Mouse (Mus musculus) hematopoietic stem cell, adult 5-6 weeks (primary cell): ENCODE results near the gene Scn4a. TPM values are rescaled to one million over a fixed set of nuclear protein-coding genes. Genes with fewer than 3 reads are reported as not detected.

ENCODE experiments used
- ATAC-seq, 2 experiments: fragments of 125-278 bp in 1 of 2; replicated peaks in 1 of 2; 2 replicates each; pipeline ENCODE4 v1.8.0; 2016 to 2017; ENCODE audit warnings: inconsistent platforms in 2 of 2, mild to moderate bottlenecking in 2 of 2, moderate number of reproducible peaks in 2 of 2, low read depth in 1 of 2, moderate TSS enrichment in 1 of 2; ENCODE audit not compliant: low FRiP score in 2 of 2, poor library complexity in 2 of 2, severe bottlenecking in 2 of 2, insufficient read depth in 1 of 2, low TSS enrichment in 1 of 2
- total RNA-seq: library from RNA; stranded (forward); fragments of 172-1452, 232-1000 nt; gene quantifications from 2 replicates; pipeline ENCODE4 v1.2.3, GENCODE M21; 2017

Scn4a gene
- total RNA-seq, 1 experiment from 2014 or later: not detected

- ATAC-seq: peak; percentile 65 to 70; a peak in 3 of 4 replicates
These were observed 23.4 kb downstream of the Scn4a start for GRCm38 (mm10) chr11:106329682-106330081.

- no peak for ATAC-seq
These were observed 24.0 kb downstream of the Scn4a start for GRCm38 (mm10) chr11:106329128-106329527.

GRCm38 (mm10) chr11:106328521-106328920, 24.6 kb downstream of the Scn4a start:
- no peak for ATAC-seq

- ATAC-seq: no peak
These were observed 26.6 kb downstream of the Scn4a start for GRCm38 (mm10) chr11:106326475-106326874.

- peak; percentile 56 to 73; a peak in 3 of 4 replicates for ATAC-seq
These were observed 27.4 kb downstream of the Scn4a start for GRCm38 (mm10) chr11:106325566-106326206.

GRCm38 (mm10) chr11:106324858-106325257, 28.2 kb downstream of the Scn4a start:
- no peak for ATAC-seq

GRCm38 (mm10) chr11:106318406-106319366, 34.4 kb downstream of the Scn4a start:
- no peak for ATAC-seq

- no peak for ATAC-seq
These were observed 35.3 kb downstream of the Scn4a start for GRCm38 (mm10) chr11:106317801-106318200.

- no peak for ATAC-seq
These were observed 36.7 kb downstream of the Scn4a start for GRCm38 (mm10) chr11:106316416-106316815.

GRCm38 (mm10) chr11:106314333-106314812, 38.7 kb downstream of the Scn4a start, which contains the start of gene Cd79b:
Cd79b (minus strand) TSS chr11:106314762.
- 0 out of 4 replicates have a peak, but pooled peaks of 1 of the 2 experiments have one; percentile 37 for ATAC-seq

- ATAC-seq: peak; percentile 27 to 30; a peak in 1 of 4 replicates
These were observed 39.6 kb downstream of the Scn4a start for GRCm38 (mm10) chr11:106313533-106313932.

GRCm38 (mm10) chr11:106310123-106310522, 43.0 kb downstream of the Scn4a start:
- ATAC-seq: no peak

GRCm38 (mm10) chr11:106308162-106308561, 44.9 kb downstream of the Scn4a start:
- ATAC-seq: no peak

GRCm38 (mm10) chr11:106307432-106307831, 45.7 kb downstream of the Scn4a start:
- ATAC-seq: no peak

GRCm38 (mm10) chr11:106306758-106307157, 46.3 kb downstream of the Scn4a start:
- ATAC-seq: no peak

GRCm38 (mm10) chr11:106306065-106306385, 47.1 kb downstream of the Scn4a start:
- ATAC-seq: no peak

GRCm38 (mm10) chr11:106305348-106306064, 47.6 kb downstream of the Scn4a start:
- ATAC-seq: no peak
